Mouse (Mus musculus): ENCODE results near the gene Litaf. TPM values are rescaled to one million over a fixed set of nuclear protein-coding genes. Genes with fewer than 3 reads are reported as not detected.
"Not testable (repeated sequence)": the region's sequence is repeated elsewhere in the genome, so short reads cannot be mapped to it uniquely, and the experiment has no call there.

Litaf gene
- polyA plus RNA-seq, 1 experiment from 2014 or later: 87.2 TPM

DNA sequence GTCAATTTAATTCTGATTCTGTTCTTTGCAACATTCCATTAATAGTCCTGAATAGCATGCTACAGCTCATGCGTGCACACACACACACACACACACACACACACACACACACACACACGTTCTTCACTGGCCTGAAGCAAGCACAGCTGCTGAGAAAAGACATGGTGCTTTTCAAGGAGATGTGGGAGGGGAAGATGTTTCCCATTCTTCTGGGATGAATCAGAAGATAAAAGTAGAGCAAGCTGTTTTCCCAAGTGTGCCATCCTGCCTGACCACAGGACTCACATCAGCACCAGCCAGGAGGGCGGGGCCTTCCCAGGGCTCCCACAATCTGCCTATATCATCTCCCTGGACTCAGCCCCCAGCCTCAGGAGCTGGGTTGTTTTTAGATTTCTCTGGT, 41.1 kb downstream of the Litaf start:
- no peak for DNase-seq (ENCODE audit: low spot score)
- Histone ChIP-seq H3K4me2 (ENCODE audit: low read depth, severe bottlenecking) (no peak overlapping the region), H3K36me3 (ENCODE audit: control insufficient read depth, insufficient read depth, low read length) (no peaks in the 10 kb centered on the region), H3K27me3 (ENCODE audit: control insufficient read depth, insufficient read depth, low read length) (no peaks in the 10 kb centered on the region), H3K9me3 (ENCODE audit: control insufficient read depth, low read length) (no peaks in the 10 kb centered on the region), H3K27ac (replicated peaks; ENCODE audit: low read depth, low read length) (no peak overlapping the region), H3K4me3 (ENCODE audit: low read depth, low read length) (no peak overlapping the region), H3K9ac (ENCODE audit: low read length) (no peak overlapping the region), H3K4me1 (ENCODE audit: control insufficient read depth, insufficient read depth, low read length) (no peaks in the 10 kb centered on the region)
- ATAC-seq (ENCODE audit: insufficient number of reproducible peaks, low FRiP score, low TSS enrichment, low read depth): no peak
- 96% methylated on average over 3 of the region's 3 CpGs for WGBS

GRCm38 (mm10) chr16:11023618-11024017, 42.3 kb downstream of the Litaf start:
- 90% methylated on average over 5 of the region's 5 CpGs for WGBS
- H3K4me2 ChIP-seq (ENCODE audit: low read depth, severe bottlenecking): no peak overlapping the region
- no peaks in the 10 kb centered on the region for H3K36me3 ChIP-seq (ENCODE audit: control insufficient read depth, insufficient read depth, low read length)
- no peak overlapping the region for H3K4me3 ChIP-seq (ENCODE audit: low read depth, low read length)
- H3K27ac ChIP-seq (replicated peaks; ENCODE audit: low read depth, low read length): no peak overlapping the region
- no peak for DNase-seq (ENCODE audit: low spot score)
- no peak for ATAC-seq (ENCODE audit: insufficient number of reproducible peaks, low FRiP score, low TSS enrichment, low read depth)
- no peak overlapping the region for H3K9ac ChIP-seq (ENCODE audit: low read length)
- no peaks in the 10 kb centered on the region for H3K9me3 ChIP-seq (ENCODE audit: control insufficient read depth, low read length)
- no peaks in the 10 kb centered on the region for H3K4me1 ChIP-seq (ENCODE audit: control insufficient read depth, insufficient read depth, low read length)
- no peaks in the 10 kb centered on the region for H3K27me3 ChIP-seq (ENCODE audit: control insufficient read depth, insufficient read depth, low read length)

- no peaks in the 10 kb centered on the region for H3K27me3 ChIP-seq (ENCODE audit: control insufficient read depth, insufficient read depth, low read length)
- no peaks in the 10 kb centered on the region for H3K9me3 ChIP-seq (ENCODE audit: control insufficient read depth, low read length)
- H3K4me3 ChIP-seq (ENCODE audit: low read depth, low read length): no peak overlapping the region
- no peak for DNase-seq (ENCODE audit: low spot score)
- WGBS: 94% methylated on average over 4 of the region's 4 CpGs
- no peak for ATAC-seq (ENCODE audit: insufficient number of reproducible peaks, low FRiP score, low TSS enrichment, low read depth)
- no peaks in the 10 kb centered on the region for H3K36me3 ChIP-seq (ENCODE audit: control insufficient read depth, insufficient read depth, low read length)
- no peak overlapping the region for H3K27ac ChIP-seq (replicated peaks; ENCODE audit: low read depth, low read length)
- no peak overlapping the region for H3K4me2 ChIP-seq (ENCODE audit: low read depth, severe bottlenecking)
- no peak overlapping the region for H3K9ac ChIP-seq (ENCODE audit: low read length)
- no peaks in the 10 kb centered on the region for H3K4me1 ChIP-seq (ENCODE audit: control insufficient read depth, insufficient read depth, low read length)
Measured at GRCm38 (mm10) chr16:11022113-11022489, 43.9 kb downstream of the Litaf start.

GRCm38 (mm10) chr16:11021403-11022112, 44.4 kb downstream of the Litaf start:
- Histone ChIP-seq H3K9me3 (ENCODE audit: control insufficient read depth, low read length) (no peaks in the 10 kb centered on the region), H3K4me1 (ENCODE audit: control insufficient read depth, insufficient read depth, low read length) (no peaks in the 10 kb centered on the region), H3K27ac (replicated peaks; ENCODE audit: low read depth, low read length) (no peak overlapping the region), H3K9ac (ENCODE audit: low read length) (no peak overlapping the region), H3K36me3 (ENCODE audit: control insufficient read depth, insufficient read depth, low read length) (no peaks in the 10 kb centered on the region), H3K27me3 (ENCODE audit: control insufficient read depth, insufficient read depth, low read length) (no peaks in the 10 kb centered on the region), H3K4me3 (ENCODE audit: low read depth, low read length) (no peak overlapping the region), H3K4me2 (ENCODE audit: low read depth, severe bottlenecking) (no peak overlapping the region)
- 65% methylated on average over 3 of the region's 3 CpGs for WGBS
- ATAC-seq (ENCODE audit: insufficient number of reproducible peaks, low FRiP score, low TSS enrichment, low read depth) (no peak), DNase-seq (ENCODE audit: low spot score) (no peak)

GRCm38 (mm10) chr16:11017807-11018595, 48.0 kb downstream of the Litaf start:
- no peak overlapping the region for H3K27ac ChIP-seq (replicated peaks; ENCODE audit: low read depth, low read length)
- no peaks in the 10 kb centered on the region for H3K9me3 ChIP-seq (ENCODE audit: control insufficient read depth, low read length)
- H3K36me3 ChIP-seq (ENCODE audit: control insufficient read depth, insufficient read depth, low read length): no peaks in the 10 kb centered on the region
- ATAC-seq (ENCODE audit: insufficient number of reproducible peaks, low FRiP score, low TSS enrichment, low read depth): no peak
- no peak overlapping the region for H3K4me2 ChIP-seq (ENCODE audit: low read depth, severe bottlenecking)
- no peak overlapping the region for H3K4me3 ChIP-seq (ENCODE audit: low read depth, low read length)
- WGBS: 55% methylated on average over 11 of the region's 11 CpGs
- DNase-seq (ENCODE audit: low spot score): no peak
- no peaks in the 10 kb centered on the region for H3K27me3 ChIP-seq (ENCODE audit: control insufficient read depth, insufficient read depth, low read length)
- no peak overlapping the region for H3K9ac ChIP-seq (ENCODE audit: low read length)
- no peaks in the 10 kb centered on the region for H3K4me1 ChIP-seq (ENCODE audit: control insufficient read depth, insufficient read depth, low read length)

DNA sequence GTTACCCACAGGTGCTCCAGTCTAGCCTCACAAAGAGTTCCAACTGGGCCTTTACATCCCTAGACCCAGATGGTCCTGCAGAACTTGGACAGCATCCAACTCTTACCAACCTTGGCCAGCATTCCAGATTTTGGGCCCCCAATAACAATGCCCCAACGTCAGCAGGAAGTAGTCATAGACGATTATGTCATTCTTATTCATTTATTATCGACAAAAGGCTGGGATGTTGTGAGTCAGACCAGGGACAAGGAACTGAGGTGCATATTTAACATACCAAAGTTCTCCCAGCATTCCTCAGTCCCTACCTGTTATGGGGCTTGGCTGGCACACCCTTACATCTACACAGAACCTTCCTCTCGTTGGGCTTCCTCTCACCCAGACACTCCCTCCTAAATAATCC, 49.6 kb downstream of the Litaf start:
- H3K9ac ChIP-seq (ENCODE audit: low read length): no peak overlapping the region
- H3K4me3 ChIP-seq (ENCODE audit: low read depth, low read length): no peak overlapping the region
- DNase-seq (ENCODE audit: low spot score): no peak
- no peaks in the 10 kb centered on the region for H3K36me3 ChIP-seq (ENCODE audit: control insufficient read depth, insufficient read depth, low read length)
- no peaks in the 10 kb centered on the region for H3K9me3 ChIP-seq (ENCODE audit: control insufficient read depth, low read length)
- no peak for ATAC-seq (ENCODE audit: insufficient number of reproducible peaks, low FRiP score, low TSS enrichment, low read depth)
- no peak overlapping the region for H3K27ac ChIP-seq (replicated peaks; ENCODE audit: low read depth, low read length)
- 83% methylated on average over 4 of the region's 4 CpGs for WGBS
- H3K27me3 ChIP-seq (ENCODE audit: control insufficient read depth, insufficient read depth, low read length): no peaks in the 10 kb centered on the region
- no peaks in the 10 kb centered on the region for H3K4me1 ChIP-seq (ENCODE audit: control insufficient read depth, insufficient read depth, low read length)
- H3K4me2 ChIP-seq (ENCODE audit: low read depth, severe bottlenecking): no peak overlapping the region

- Histone ChIP-seq H3K4me2 (ENCODE audit: low read depth, severe bottlenecking) (no peak overlapping the region), H3K27me3 (ENCODE audit: control insufficient read depth, insufficient read depth, low read length) (no peaks in the 10 kb centered on the region), H3K4me1 (ENCODE audit: control insufficient read depth, insufficient read depth, low read length) (0 out of 2 replicates have a peak, but pooled peaks cover 2% of the 10 kb centered on the region), H3K36me3 (ENCODE audit: control insufficient read depth, insufficient read depth, low read length) (no peaks in the 10 kb centered on the region), H3K9ac (ENCODE audit: low read length) (no peak overlapping the region), H3K27ac (replicated peaks; ENCODE audit: low read depth, low read length) (no peak overlapping the region), H3K4me3 (ENCODE audit: low read depth, low read length) (no peak overlapping the region), H3K9me3 (ENCODE audit: control insufficient read depth, low read length) (no peaks in the 10 kb centered on the region)
- 85% methylated on average over 3 of the region's 3 CpGs for WGBS
- no peak for ATAC-seq (ENCODE audit: insufficient number of reproducible peaks, low FRiP score, low TSS enrichment, low read depth)
- DNase-seq (ENCODE audit: low spot score): no peak
Measured at GRCm38 (mm10) chr16:11014407-11014806, 51.5 kb downstream of the Litaf start.

GRCm38 (mm10) chr16:11013464-11014147, 52.4 kb downstream of the Litaf start:
- not testable (repeated sequence) for H3K4me2 ChIP-seq (ENCODE audit: low read depth, severe bottlenecking); H3K4me3 ChIP-seq (ENCODE audit: low read depth, low read length); DNase-seq (ENCODE audit: low spot score); H3K4me1 ChIP-seq (ENCODE audit: control insufficient read depth, insufficient read depth, low read length); H3K9me3 ChIP-seq (ENCODE audit: control insufficient read depth, low read length); H3K36me3 ChIP-seq (ENCODE audit: control insufficient read depth, insufficient read depth, low read length); ATAC-seq (ENCODE audit: insufficient number of reproducible peaks, low FRiP score, low TSS enrichment, low read depth); H3K27me3 ChIP-seq (ENCODE audit: control insufficient read depth, insufficient read depth, low read length); H3K27ac ChIP-seq (replicated peaks; ENCODE audit: low read depth, low read length); H3K9ac ChIP-seq (ENCODE audit: low read length)
- 88% methylated on average over 11 of the region's 19 CpGs for WGBS

Data from limb, embryonic 11.5 days (tissue).